Mouse (Mus musculus): Measurements from ENCODE around the gene Hrc. TPM values are rescaled to one million over a fixed set of nuclear protein-coding genes. Genes with fewer than 3 reads are reported as not detected.
A peak's percentile ranks its signal among the peaks of the same experiment; 100 is the strongest.

The Hrc gene
- polyA plus RNA-seq, 1 experiment from 2014 or later, result 0.12 TPM

DNA sequence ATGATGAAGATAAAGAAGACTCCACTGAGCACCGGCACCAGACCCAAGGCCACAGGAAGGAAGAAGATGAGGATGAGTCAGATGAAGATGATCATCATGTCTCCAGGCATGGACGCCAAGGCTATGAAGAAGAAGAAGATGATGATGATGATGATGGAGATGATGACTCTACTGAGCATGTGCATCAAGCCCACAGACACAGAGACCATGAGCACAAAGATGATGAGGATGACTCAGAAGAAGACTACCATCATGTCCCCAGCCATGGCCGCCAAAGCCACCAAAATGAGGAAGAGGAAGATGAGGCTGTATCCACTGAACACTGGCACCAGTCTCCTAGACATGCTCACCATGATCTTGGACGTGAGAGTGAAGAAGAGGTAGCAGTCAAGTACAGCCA lies 1.2 kb downstream of the Hrc start:
- Histone ChIP-seq H3K27ac (replicated peaks) (no peak overlapping the region), H3K9me3 (replicated peaks) (no peaks in the 10 kb centered on the region), H3K36me3 (no peaks in the 10 kb centered on the region), H3K4me3 (no peak overlapping the region), H3K27me3 (ENCODE audit: low read depth, poor library complexity, severe bottlenecking) (peaks cover 80% of the 10 kb centered on the region), H3K4me1 (peaks cover 74% of the 10 kb centered on the region)
- DNase-seq (ENCODE audit: low spot score), result no peak
- WGBS, result 87% methylated on average over 4 of the region's 4 CpGs

DNA sequence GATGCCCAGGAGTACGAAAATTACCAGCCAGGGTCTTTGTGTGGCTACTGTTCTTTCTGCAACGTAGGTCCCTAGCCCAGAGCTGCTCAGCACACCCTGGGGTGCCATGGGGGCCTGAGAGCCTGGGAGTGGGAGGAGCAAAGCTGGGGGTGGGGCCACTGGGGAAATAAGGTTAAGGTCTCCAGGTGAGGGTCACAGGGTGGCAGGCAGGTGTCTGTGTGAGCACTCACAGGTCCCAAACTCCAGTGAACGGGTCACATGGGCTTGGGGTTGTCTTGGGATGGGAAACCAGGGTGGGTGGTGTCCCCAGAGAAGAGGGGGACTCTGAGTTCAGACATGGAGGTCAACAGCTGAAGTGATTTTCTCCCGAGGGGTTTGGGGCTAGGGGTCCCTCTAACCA lies 2.4 kb downstream of the Hrc start:
- Histone ChIP-seq H3K9me3 (replicated peaks) (no peaks in the 10 kb centered on the region), H3K36me3 (no peaks in the 10 kb centered on the region), H3K4me1 (peaks cover 77% of the 10 kb centered on the region), H3K27me3 (ENCODE audit: low read depth, poor library complexity, severe bottlenecking) (peaks cover 79% of the 10 kb centered on the region), H3K4me3 (no peak overlapping the region), H3K27ac (replicated peaks) (no peak overlapping the region)
- DNase-seq (ENCODE audit: low spot score), result no peak
- 11% methylated on average over 4 of the region's 4 CpGs for WGBS

- Histone ChIP-seq H3K4me1 (peaks cover 68% of the 10 kb centered on the region), H3K27me3 (ENCODE audit: low read depth, poor library complexity, severe bottlenecking) (peaks cover 82% of the 10 kb centered on the region), H3K4me3 (peak overlapping the region; percentile 65), H3K36me3 (no peaks in the 10 kb centered on the region), H3K9me3 (replicated peaks) (no peaks in the 10 kb centered on the region), H3K27ac (replicated peaks) (peak overlapping the region; percentile 87)
- WGBS, result 3% methylated on average over 14 of the region's 14 CpGs
- peak; percentile 27 for DNase-seq (ENCODE audit: low spot score)
Measured at GRCm38 (mm10) chr7:45338161-45338911, 3.2 kb downstream of the Hrc start.

- H3K27me3 ChIP-seq (ENCODE audit: low read depth, poor library complexity, severe bottlenecking), result peaks cover 80% of the 10 kb centered on the region
- H3K9me3 ChIP-seq (replicated peaks), result no peaks in the 10 kb centered on the region
- peaks cover 60% of the 10 kb centered on the region for H3K4me1 ChIP-seq
- H3K4me3 ChIP-seq, result peak overlapping the region; percentile 65
- peak; percentile 88 for DNase-seq (ENCODE audit: low spot score)
- no peaks in the 10 kb centered on the region for H3K36me3 ChIP-seq
- peak overlapping the region; percentile 87 for H3K27ac ChIP-seq (replicated peaks)
- under 1% methylated on average over 39 of the region's 39 CpGs for WGBS
Measured at GRCm38 (mm10) chr7:45339410-45340065, 4.4 kb downstream of the Hrc start.

DNA sequence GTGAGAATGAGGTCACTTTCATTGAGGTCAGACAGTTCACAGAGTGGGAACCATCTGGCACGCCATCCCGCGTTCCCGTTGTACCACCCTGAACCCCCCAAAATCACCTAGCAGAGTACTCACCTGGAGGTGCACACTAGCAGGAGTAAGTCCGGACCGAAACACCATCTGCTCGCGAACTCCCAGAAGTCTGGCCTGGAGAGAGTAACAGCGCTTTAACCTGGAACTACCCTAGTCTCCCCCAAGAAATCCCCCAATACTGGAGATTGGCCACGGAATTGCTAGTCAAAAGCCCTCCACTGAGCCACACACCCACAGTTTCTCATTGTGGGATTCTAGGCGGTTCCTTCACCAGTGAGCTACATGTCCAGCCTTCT lies 5.0 kb downstream of the Hrc start:
- H3K4me3 ChIP-seq, result peak overlapping the region; percentile 65
- H3K4me1 ChIP-seq, result peaks cover 55% of the 10 kb centered on the region
- H3K36me3 ChIP-seq, result no peaks in the 10 kb centered on the region
- H3K27me3 ChIP-seq (ENCODE audit: low read depth, poor library complexity, severe bottlenecking), result peaks cover 74% of the 10 kb centered on the region
- H3K9me3 ChIP-seq (replicated peaks), result no peaks in the 10 kb centered on the region
- 2% methylated on average over 11 of the region's 11 CpGs for WGBS
- H3K27ac ChIP-seq (replicated peaks), result peak overlapping the region; percentile 87
- DNase-seq (ENCODE audit: low spot score), result no peak

GRCm38 (mm10) chr7:45340669-45341068 lies 5.6 kb downstream of the Hrc start:
- WGBS, result 3% methylated on average over 11 of the region's 11 CpGs
- Histone ChIP-seq H3K9me3 (replicated peaks) (no peaks in the 10 kb centered on the region), H3K27ac (replicated peaks) (peak overlapping the region; percentile 87), H3K36me3 (no peaks in the 10 kb centered on the region), H3K4me3 (peak overlapping the region; percentile 65), H3K4me1 (peaks cover 49% of the 10 kb centered on the region), H3K27me3 (ENCODE audit: low read depth, poor library complexity, severe bottlenecking) (peaks cover 68% of the 10 kb centered on the region)
- peak; percentile 66 for DNase-seq (ENCODE audit: low spot score)

GRCm38 (mm10) chr7:45341303-45341702 lies 6.2 kb downstream of the Hrc start:
- WGBS, result 6% methylated on average over 8 of the region's 8 CpGs
- no peak overlapping the region for H3K27ac ChIP-seq (replicated peaks)
- DNase-seq (ENCODE audit: low spot score), result peak; percentile 73
- peak overlapping the region; percentile 65 for H3K4me3 ChIP-seq
- H3K4me1 ChIP-seq, result peaks cover 49% of the 10 kb centered on the region
- H3K27me3 ChIP-seq (ENCODE audit: low read depth, poor library complexity, severe bottlenecking), result peaks cover 62% of the 10 kb centered on the region
- H3K36me3 ChIP-seq, result peaks cover 4% of the 10 kb centered on the region
- no peaks in the 10 kb centered on the region for H3K9me3 ChIP-seq (replicated peaks)

- no peak overlapping the region for H3K4me3 ChIP-seq
- H3K4me1 ChIP-seq, result peaks cover 49% of the 10 kb centered on the region
- 90% methylated on average over 11 of the region's 11 CpGs for WGBS
- H3K36me3 ChIP-seq, result peaks cover 11% of the 10 kb centered on the region
- no peak overlapping the region for H3K27ac ChIP-seq (replicated peaks)
- peaks cover 54% of the 10 kb centered on the region for H3K27me3 ChIP-seq (ENCODE audit: low read depth, poor library complexity, severe bottlenecking)
- H3K9me3 ChIP-seq (replicated peaks), result no peaks in the 10 kb centered on the region
- DNase-seq (ENCODE audit: low spot score), result no peak
Measured at GRCm38 (mm10) chr7:45342081-45342480, 7.0 kb downstream of the Hrc start.

DNA sequence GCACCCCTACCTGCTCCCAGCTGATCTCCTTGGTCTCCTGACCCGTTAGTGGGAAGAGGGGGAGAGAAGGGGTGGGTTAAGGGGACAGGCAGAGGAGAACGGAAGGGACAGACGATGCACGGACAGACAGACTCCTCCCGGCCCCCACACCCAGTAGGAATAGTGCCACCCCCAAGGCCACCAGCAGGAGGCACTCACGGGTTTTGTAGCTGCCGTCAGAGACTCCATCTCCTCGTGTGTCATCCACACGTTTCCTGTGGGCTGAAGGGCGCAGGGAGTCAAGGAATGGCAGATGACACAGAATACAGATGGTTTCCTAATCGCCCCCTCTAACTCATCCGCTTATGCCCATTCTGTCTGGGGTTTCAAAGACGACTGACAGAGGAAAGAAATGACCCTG lies 8.5 kb downstream of the Hrc start:
- Histone ChIP-seq H3K27ac (replicated peaks) (no peak overlapping the region), H3K4me1 (peaks cover 36% of the 10 kb centered on the region), H3K4me3 (no peak overlapping the region), H3K9me3 (replicated peaks) (no peaks in the 10 kb centered on the region), H3K36me3 (peaks cover 24% of the 10 kb centered on the region), H3K27me3 (ENCODE audit: low read depth, poor library complexity, severe bottlenecking) (peaks cover 45% of the 10 kb centered on the region)
- 37% methylated on average over 13 of the region's 13 CpGs for WGBS
- no peak for DNase-seq (ENCODE audit: low spot score)

DNA sequence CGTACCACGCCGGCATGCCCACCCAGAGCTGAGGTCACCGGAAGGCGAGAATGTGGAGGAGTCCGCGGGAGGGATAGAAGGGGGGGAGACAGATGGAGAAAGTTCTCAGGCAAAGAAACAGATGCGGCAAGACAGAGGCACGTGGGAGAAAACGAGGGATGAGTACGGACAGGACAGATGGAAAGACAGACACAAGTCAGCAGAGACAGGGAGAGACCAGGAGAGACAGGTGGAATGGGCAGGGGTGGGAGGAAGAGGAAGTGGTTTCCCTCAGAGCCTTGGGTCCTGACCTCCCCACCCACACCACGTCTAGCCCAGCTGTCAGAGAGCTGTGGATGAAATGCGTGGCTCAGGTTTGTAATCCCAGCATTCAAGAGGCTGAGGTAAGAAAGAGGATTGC lies 11.8 kb downstream of the Hrc start:
- WGBS, result 79% methylated on average over 13 of the region's 13 CpGs
- no peak for DNase-seq (ENCODE audit: low spot score)
- Histone ChIP-seq H3K36me3 (peaks cover 46% of the 10 kb centered on the region), H3K4me3 (no peak overlapping the region), H3K27me3 (ENCODE audit: low read depth, poor library complexity, severe bottlenecking) (peaks cover 21% of the 10 kb centered on the region), H3K4me1 (peaks cover 4% of the 10 kb centered on the region; the same call in 1 of the 2 replicates), H3K9me3 (replicated peaks) (no peaks in the 10 kb centered on the region), H3K27ac (replicated peaks) (no peak overlapping the region)

- DNase-seq (ENCODE audit: low spot score), result no peak
- Histone ChIP-seq H3K9me3 (replicated peaks) (no peaks in the 10 kb centered on the region), H3K27me3 (ENCODE audit: low read depth, poor library complexity, severe bottlenecking) (0 out of 2 replicates have a peak, but pooled peaks cover 8% of the 10 kb centered on the region), H3K4me3 (no peak overlapping the region), H3K36me3 (peaks cover 70% of the 10 kb centered on the region), H3K27ac (replicated peaks) (no peak overlapping the region), H3K4me1 (peaks cover 4% of the 10 kb centered on the region; the same call in 1 of the 2 replicates)
- WGBS, result 27% methylated on average over 5 of the region's 5 CpGs
Measured at GRCm38 (mm10) chr7:45353041-45353440, 18.0 kb downstream of the Hrc start.

DNA sequence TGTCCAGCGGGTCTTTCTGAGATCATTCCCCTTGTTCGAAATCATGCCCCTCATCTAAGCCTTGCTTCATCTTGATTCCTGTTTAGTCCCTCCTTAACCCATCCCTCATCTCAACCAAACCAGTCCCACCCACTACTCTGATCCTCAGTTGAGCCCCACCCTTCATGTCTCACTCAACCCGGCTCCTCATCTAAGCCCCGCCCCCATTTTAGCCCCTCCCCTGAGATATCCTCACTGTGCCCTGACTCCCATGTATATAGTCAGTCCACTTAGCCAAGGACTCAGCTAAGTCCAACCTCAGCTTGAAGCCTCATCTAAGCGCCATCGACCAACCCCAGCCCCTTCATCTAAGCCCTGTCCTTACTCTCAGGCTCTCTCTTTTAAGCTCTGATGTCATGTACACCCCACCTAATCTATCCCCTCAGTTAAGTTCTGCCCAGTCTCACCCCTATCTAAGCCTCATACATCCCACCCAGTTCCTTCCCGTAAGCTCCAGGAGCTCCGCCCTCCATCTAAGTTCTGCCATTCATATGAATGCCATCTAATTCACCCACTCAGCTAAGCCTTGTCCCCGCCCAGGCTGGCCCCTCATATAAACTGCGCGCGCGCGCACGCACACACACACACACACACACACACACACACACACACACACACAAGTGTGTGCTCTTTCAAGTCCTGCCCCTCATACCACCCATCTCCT lies 20.4 kb downstream of the Hrc start:
- no peak overlapping the region for H3K4me3 ChIP-seq
- peaks cover 50% of the 10 kb centered on the region for H3K36me3 ChIP-seq
- H3K27me3 ChIP-seq (ENCODE audit: low read depth, poor library complexity, severe bottlenecking), result peaks cover 15% of the 10 kb centered on the region
- DNase-seq (ENCODE audit: low spot score), result no peak
- WGBS, result 72% methylated on average over 15 of the region's 15 CpGs
- H3K27ac ChIP-seq (replicated peaks), result no peak overlapping the region
- H3K4me1 ChIP-seq, result peaks cover 4% of the 10 kb centered on the region; the same call in 1 of the 2 replicates
- H3K9me3 ChIP-seq (replicated peaks), result no peaks in the 10 kb centered on the region
